Mouse (Mus musculus) megakaryocyte progenitor cell, adult 5-6 weeks (primary cell): ENCODE measurements at regions not wholly inside any gene's neighbourhood (a gene's known extent, or its start where the extent isn't known, plus 50 kb on each side); places are given as distances from the start of the nearest gene placed in this dataset.

ENCODE experiments used
- ATAC-seq: replicated peaks from 2 replicates; pipeline ENCODE4 v1.8.0; 2016; ENCODE audit warnings: mild to moderate bottlenecking, moderate TSS enrichment, inconsistent platforms; ENCODE audit not compliant: poor library complexity

GRCm38 (mm10) chr2:9184243-9184642 is 696.8 kb upstream of the 4930412O13Rik start:
- peak; percentile 82 for ATAC-seq

- no peak for ATAC-seq
Measured at GRCm38 (mm10) chr2:9185780-9186483, 695.1 kb upstream of the 4930412O13Rik start.

GRCm38 (mm10) chr2:9193195-9193594 is 687.9 kb upstream of the 4930412O13Rik start:
- no peak for ATAC-seq

GRCm38 (mm10) chr2:9197025-9197424 is 684.0 kb upstream of the 4930412O13Rik start:
- ATAC-seq: no peak

GRCm38 (mm10) chr2:9207963-9208362 is 673.1 kb upstream of the 4930412O13Rik start:
- no peak for ATAC-seq
